Mouse (Mus musculus): ENCODE data around the gene Ciapin1. TPM values are rescaled to one million over a fixed set of nuclear protein-coding genes. Genes with fewer than 3 reads are reported as not detected.
"Not testable (repeated sequence)": the region's sequence is repeated elsewhere in the genome, so short reads cannot be mapped to it uniquely, and the experiment has no call there.

The Ciapin1 gene
- polyA plus RNA-seq, 1 experiment, result 39.1 TPM

- peaks cover 5% of the 10 kb centered on the region for H3K4me1 ChIP-seq (ENCODE audit: control insufficient read depth, insufficient read depth, low read length)
- no peak overlapping the region for H3K4me3 ChIP-seq (ENCODE audit: insufficient read depth, low read length)
- TF ChIP-seq POLR2A (IDR thresholded peaks at IDR 0.05; ENCODE audit: extremely low read depth, insufficient read depth, low read length) (no peak), CTCF (IDR thresholded peaks at IDR 0.05; ENCODE audit: extremely low read depth, insufficient read depth, low read length) (peak; percentile 66)
- no peak overlapping the region for H3K27ac ChIP-seq (ENCODE audit: insufficient read depth, low read length)
Measured at GRCm38 (mm10) chr8:94861352-94861910, 23.3 kb upstream of the Ciapin1 start.

GRCm38 (mm10) chr8:94857346-94858173 is 19.4 kb upstream of the Ciapin1 start, which contains the start of gene Polr2c:
Gene Polr2c (plus strand): TSS chr8:94857450.
- H3K27ac ChIP-seq (ENCODE audit: insufficient read depth, low read length), result peak within 1 kb of the TSS; percentile 80; the same call in 1 of the 2 replicates
- H3K4me1 ChIP-seq (ENCODE audit: control insufficient read depth, insufficient read depth, low read length), result peaks cover 5% of the 10 kb centered on the region
- H3K4me3 ChIP-seq (ENCODE audit: insufficient read depth, low read length), result peak within 1 kb of the TSS; percentile 91
- TF ChIP-seq CTCF (IDR thresholded peaks at IDR 0.05; ENCODE audit: extremely low read depth, insufficient read depth, low read length) (peak; percentile 58), POLR2A (IDR thresholded peaks at IDR 0.05; ENCODE audit: extremely low read depth, insufficient read depth, low read length) (peak; percentile 62; the same call in 1 of the 2 replicates)

- no peak overlapping the region for H3K27ac ChIP-seq (ENCODE audit: insufficient read depth, low read length)
- TF ChIP-seq POLR2A (IDR thresholded peaks at IDR 0.05; ENCODE audit: extremely low read depth, insufficient read depth, low read length), result no peak
- TF ChIP-seq CTCF (IDR thresholded peaks at IDR 0.05; ENCODE audit: extremely low read depth, insufficient read depth, low read length), result no peak
Measured at GRCm38 (mm10) chr8:94857011-94857345, 18.8 kb upstream of the Ciapin1 start.

GRCm38 (mm10) chr8:94854761-94855160 is 16.6 kb upstream of the Ciapin1 start:
- H3K27ac ChIP-seq (ENCODE audit: insufficient read depth, low read length); H3K4me3 ChIP-seq (ENCODE audit: insufficient read depth, low read length); H3K4me1 ChIP-seq (ENCODE audit: control insufficient read depth, insufficient read depth, low read length): not testable (repeated sequence)

More at GRCm38 (mm10) chr8:94857011-94857345, 18.8 kb upstream of the Ciapin1 start:
- Histone ChIP-seq H3K4me3 (ENCODE audit: insufficient read depth, low read length) (no peak overlapping the region; the same call in 1 of the 2 replicates), H3K4me1 (ENCODE audit: control insufficient read depth, insufficient read depth, low read length) (peaks cover 5% of the 10 kb centered on the region)

GRCm38 (mm10) chr8:94850049-94850448 is 11.9 kb upstream of the Ciapin1 start:
- no peak overlapping the region for H3K27ac ChIP-seq (ENCODE audit: insufficient read depth, low read length)
- TF ChIP-seq POLR2A (IDR thresholded peaks at IDR 0.05; ENCODE audit: extremely low read depth, insufficient read depth, low read length) (no peak), CTCF (IDR thresholded peaks at IDR 0.05; ENCODE audit: extremely low read depth, insufficient read depth, low read length) (no peak)
- H3K4me1 ChIP-seq (ENCODE audit: control insufficient read depth, insufficient read depth, low read length), result no peaks in the 10 kb centered on the region
- H3K4me3 ChIP-seq (ENCODE audit: insufficient read depth, low read length), result no peak overlapping the region

GRCm38 (mm10) chr8:94841183-94841582 is 3.0 kb upstream of the Ciapin1 start:
- Histone ChIP-seq H3K27ac (ENCODE audit: insufficient read depth, low read length) (no peak overlapping the region), H3K4me3 (ENCODE audit: insufficient read depth, low read length) (no peak overlapping the region), H3K4me1 (ENCODE audit: control insufficient read depth, insufficient read depth, low read length) (peaks cover 6% of the 10 kb centered on the region)
- TF ChIP-seq POLR2A (IDR thresholded peaks at IDR 0.05; ENCODE audit: extremely low read depth, insufficient read depth, low read length) (no peak), CTCF (IDR thresholded peaks at IDR 0.05; ENCODE audit: extremely low read depth, insufficient read depth, low read length) (no peak)

GRCm38 (mm10) chr8:94838600-94838999 is 442 bp upstream of the Ciapin1 start:
- Histone ChIP-seq H3K4me1 (ENCODE audit: control insufficient read depth, insufficient read depth, low read length) (peaks cover 7% of the 10 kb centered on the region), H3K27ac (ENCODE audit: insufficient read depth, low read length) (peak overlapping the region; percentile 98), H3K4me3 (ENCODE audit: insufficient read depth, low read length) (peak overlapping the region; percentile 95)
- TF ChIP-seq POLR2A (IDR thresholded peaks at IDR 0.05; ENCODE audit: extremely low read depth, insufficient read depth, low read length) (peak; percentile 51; the same call in 1 of the 2 replicates), CTCF (IDR thresholded peaks at IDR 0.05; ENCODE audit: extremely low read depth, insufficient read depth, low read length) (no peak)

GRCm38 (mm10) chr8:94836456-94837240 is 1.5 kb downstream of the Ciapin1 start:
- TF ChIP-seq CTCF (IDR thresholded peaks at IDR 0.05; ENCODE audit: extremely low read depth, insufficient read depth, low read length), result no peak
- TF ChIP-seq POLR2A (IDR thresholded peaks at IDR 0.05; ENCODE audit: extremely low read depth, insufficient read depth, low read length), result no peak
- Histone ChIP-seq H3K4me1 (ENCODE audit: control insufficient read depth, insufficient read depth, low read length) (peaks cover 11% of the 10 kb centered on the region), H3K4me3 (ENCODE audit: insufficient read depth, low read length) (no peak overlapping the region), H3K27ac (ENCODE audit: insufficient read depth, low read length) (no peak overlapping the region)

GRCm38 (mm10) chr8:94835751-94836150 is 2.4 kb downstream of the Ciapin1 start:
- peaks cover 11% of the 10 kb centered on the region for H3K4me1 ChIP-seq (ENCODE audit: control insufficient read depth, insufficient read depth, low read length)
- not testable (repeated sequence) for H3K4me3 ChIP-seq (ENCODE audit: insufficient read depth, low read length); H3K27ac ChIP-seq (ENCODE audit: insufficient read depth, low read length)

- not testable (repeated sequence) for H3K4me3 ChIP-seq (ENCODE audit: insufficient read depth, low read length); H3K27ac ChIP-seq (ENCODE audit: insufficient read depth, low read length)
- peaks cover 11% of the 10 kb centered on the region for H3K4me1 ChIP-seq (ENCODE audit: control insufficient read depth, insufficient read depth, low read length)
Measured at GRCm38 (mm10) chr8:94833901-94834405, 4.2 kb downstream of the Ciapin1 start.
